Mouse (Mus musculus) yolk sac, embryonic 10.5 days (tissue): Measurements from ENCODE around the gene Macrod2.

Source experiments
- DNase-seq: peaks from one replicate; pipeline ENCODE4 v3.0.0-alpha.2; 2017; ENCODE audit warnings: low spot score

The Macrod2 gene

GRCm38 (mm10) chr2:140911463-140911862, 516.4 kb downstream of the Macrod2 start:
- no peak for DNase-seq

DNA sequence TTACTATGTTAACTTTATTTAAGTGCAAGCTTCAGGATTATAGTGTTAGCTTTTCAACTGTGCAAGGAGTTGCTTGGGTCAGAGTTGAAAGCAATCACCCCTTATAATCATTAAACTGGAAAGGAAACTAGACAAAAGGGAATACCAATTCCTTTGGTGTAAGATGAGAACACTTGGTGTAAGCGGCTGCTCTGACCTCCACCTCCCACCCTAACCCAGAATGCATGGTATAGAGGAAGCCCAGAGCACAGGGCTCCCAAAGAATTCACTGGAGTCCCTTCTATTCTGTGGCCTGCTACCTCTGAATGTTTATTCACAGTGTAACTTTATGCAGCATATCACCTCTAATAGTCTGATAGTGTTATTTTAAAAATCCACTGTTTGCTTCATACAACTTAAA, 517.1 kb downstream of the Macrod2 start:
- DNase-seq, result no peak

DNA sequence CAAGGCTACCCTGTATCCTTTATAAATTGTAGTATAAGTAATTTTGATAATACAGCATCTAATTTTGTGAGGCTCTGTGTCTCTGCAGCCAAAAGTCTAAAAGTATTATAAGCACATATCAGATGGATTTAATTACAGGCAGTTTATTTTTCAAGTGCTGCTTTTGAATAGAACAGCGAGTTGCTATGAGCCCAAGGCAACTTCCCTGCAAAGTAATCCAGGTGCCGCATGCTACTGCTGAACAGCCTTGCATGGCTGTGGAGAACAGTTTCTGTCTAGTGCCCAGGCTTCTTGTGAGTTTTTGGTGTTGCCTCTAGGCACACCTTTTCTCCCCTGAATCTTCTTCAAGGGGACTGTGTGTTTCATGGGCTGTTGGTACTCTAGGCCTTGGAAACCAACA, 517.8 kb downstream of the Macrod2 start:
- no peak for DNase-seq

DNA sequence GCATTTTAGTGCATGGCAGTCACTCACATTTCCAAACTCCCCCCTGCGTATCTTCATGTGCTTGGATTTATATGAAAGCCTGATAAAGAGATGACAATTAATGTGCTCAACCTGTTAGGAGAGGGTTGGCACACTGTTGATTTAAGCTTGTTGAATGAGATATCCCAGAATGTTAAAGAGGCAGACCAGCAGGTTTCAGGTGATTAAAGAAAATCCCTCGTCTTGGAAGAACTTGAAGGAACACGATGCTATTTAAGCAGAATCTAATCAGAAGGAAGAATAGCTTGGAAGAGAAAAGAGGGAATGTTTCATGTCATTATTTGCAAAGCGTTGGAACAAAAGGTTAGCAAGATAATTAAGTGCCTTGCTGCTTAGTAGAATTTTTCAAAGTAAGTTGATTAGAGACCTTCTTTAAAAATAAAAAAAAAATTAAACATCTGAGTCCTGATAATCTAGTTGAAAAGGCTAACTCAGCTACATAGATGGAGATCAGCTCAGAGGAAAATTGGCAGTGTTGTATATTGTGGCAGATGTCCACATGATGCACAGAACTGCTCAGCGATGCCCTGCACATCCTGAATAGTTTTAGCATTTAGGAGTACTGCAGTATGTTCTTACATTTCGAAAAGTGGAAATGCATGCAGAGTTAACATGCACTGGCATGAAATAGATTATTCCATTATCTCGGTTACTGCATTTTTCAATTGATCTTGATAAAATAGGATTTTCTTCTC, 518.7 kb downstream of the Macrod2 start:
- DNase-seq, result no peak

- no peak for DNase-seq
These were observed 531.8 kb downstream of the Macrod2 start for GRCm38 (mm10) chr2:140926922-140927321.

DNA sequence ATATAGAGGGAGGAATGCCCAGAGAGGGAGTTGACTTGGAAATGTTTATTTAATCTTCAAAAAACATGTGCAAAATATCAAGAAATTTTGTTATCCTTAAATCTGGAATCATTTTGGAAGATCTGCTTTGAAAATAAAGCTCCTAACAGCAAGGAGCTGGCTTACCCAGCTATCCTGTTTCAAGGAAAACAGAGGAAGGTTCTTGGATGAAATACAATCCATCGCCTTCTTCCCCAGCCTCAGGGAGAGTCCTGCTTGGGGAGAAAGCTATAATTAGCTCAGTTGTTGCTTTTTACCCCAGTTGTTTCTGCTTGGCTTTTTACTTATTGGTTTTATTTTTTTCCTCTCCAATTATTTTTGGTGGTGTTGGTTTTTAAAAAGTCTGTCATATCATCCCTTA, 539.4 kb downstream of the Macrod2 start:
- no peak for DNase-seq

GRCm38 (mm10) chr2:140949461-140949860, 554.4 kb downstream of the Macrod2 start:
- no peak for DNase-seq

GRCm38 (mm10) chr2:140959246-140959645, 564.1 kb downstream of the Macrod2 start:
- no peak for DNase-seq

DNA sequence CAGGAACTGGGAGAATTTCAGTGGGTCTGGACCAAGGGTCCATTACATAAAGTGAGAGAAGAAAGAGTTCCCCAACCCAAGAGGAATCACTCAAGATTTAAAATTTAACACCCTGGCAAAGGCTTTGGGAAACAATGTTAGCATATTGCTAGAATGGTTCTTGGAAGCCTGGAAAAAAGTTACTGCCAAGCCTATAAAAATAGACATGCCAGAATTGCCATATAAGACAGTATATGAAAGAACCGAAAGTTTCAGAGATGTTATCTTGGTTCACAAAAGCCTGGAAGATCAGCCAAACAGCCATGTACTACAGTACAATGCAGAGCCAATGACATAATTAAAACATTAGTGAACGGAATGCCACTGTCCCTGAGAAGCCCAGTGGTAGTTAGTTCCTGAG, 575.1 kb downstream of the Macrod2 start:
- no peak for DNase-seq

GRCm38 (mm10) chr2:140971845-140972244, 576.7 kb downstream of the Macrod2 start:
- no peak for DNase-seq

DNA sequence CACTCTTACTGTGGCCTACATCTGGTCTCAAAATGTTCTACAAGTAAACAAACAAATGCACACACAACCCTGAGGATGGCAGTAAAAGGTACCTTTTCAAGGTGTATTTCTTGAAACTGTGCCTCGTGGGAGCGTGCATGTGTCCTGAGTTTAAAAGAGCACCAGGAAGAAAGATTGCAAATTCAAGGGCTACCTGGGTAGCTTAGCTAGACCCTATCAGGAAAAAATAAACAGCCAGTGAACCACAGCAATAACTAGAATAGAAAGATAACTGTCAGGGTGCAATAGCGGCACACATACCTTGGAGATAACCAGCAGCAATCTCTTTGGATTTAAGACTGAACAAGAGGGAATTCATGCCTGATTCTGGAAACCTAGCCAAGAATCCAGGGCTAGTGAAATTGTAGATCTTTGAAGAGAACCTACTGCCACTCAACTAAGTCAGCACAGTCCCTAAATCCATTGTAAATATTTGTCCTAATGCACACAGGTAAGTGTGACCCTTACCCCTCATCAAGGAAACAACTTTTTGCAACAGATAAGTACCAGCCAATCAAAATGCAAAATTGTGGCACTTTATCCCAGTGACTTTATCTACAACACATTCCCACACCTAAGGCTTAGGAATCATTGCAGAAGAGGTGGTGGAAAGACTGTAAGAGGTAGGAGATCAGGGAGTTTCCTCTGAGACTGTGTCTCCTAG, 590.7 kb downstream of the Macrod2 start:
- peak; percentile 7 for DNase-seq

- no peak for DNase-seq
These were observed 608.7 kb downstream of the Macrod2 start for GRCm38 (mm10) chr2:141003846-141004245.

GRCm38 (mm10) chr2:141004326-141004725, 609.2 kb downstream of the Macrod2 start:
- no peak for DNase-seq

DNA sequence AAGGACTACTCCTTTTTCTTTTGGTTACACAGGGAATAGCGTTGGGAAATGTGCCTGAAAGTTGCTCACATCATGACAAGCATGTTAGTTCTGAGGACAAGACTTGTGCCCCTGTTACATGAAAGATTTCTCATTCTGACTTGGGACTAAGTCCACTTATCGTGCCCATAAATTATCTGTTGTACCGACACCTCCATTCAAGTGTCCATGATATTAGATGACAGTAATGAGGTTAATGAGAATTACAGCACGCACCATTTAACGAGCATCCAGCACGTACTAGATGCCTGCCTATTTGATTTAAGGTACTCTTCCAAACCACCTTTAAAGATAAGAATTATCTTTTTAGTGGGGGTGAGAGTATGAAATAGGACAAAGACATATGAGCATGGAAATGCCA, 610.5 kb downstream of the Macrod2 start:
- DNase-seq, result no peak

GRCm38 (mm10) chr2:141007725-141008124, 612.6 kb downstream of the Macrod2 start:
- no peak for DNase-seq

GRCm38 (mm10) chr2:141008458-141008857, 613.3 kb downstream of the Macrod2 start:
- DNase-seq, result no peak

GRCm38 (mm10) chr2:141013443-141014165, 618.5 kb downstream of the Macrod2 start:
- peak; percentile 59 for DNase-seq

DNA sequence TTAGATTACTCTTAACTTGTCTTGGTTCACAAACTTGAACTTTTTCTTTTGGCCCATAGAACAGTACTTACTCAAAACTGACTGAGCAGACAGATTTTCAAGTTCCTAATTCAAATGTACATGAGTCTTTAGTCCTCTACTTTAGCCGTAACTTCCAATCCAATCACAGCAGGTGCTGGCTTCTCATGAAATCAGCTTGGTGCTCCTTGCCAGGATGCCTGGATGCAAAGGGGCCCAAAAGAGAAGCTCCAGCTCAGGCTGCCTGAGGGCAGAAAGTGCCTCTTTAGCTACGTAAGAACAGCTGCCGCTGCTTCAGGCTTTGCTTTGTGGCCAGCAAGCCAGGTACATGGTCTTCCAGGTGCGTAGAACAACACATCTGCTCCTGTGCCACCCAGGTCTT, 627.9 kb downstream of the Macrod2 start:
- DNase-seq, result no peak

GRCm38 (mm10) chr2:141023916-141024315, 628.8 kb downstream of the Macrod2 start:
- no peak for DNase-seq

- DNase-seq, result no peak
These were observed 629.4 kb downstream of the Macrod2 start for GRCm38 (mm10) chr2:141024316-141025043.

DNA sequence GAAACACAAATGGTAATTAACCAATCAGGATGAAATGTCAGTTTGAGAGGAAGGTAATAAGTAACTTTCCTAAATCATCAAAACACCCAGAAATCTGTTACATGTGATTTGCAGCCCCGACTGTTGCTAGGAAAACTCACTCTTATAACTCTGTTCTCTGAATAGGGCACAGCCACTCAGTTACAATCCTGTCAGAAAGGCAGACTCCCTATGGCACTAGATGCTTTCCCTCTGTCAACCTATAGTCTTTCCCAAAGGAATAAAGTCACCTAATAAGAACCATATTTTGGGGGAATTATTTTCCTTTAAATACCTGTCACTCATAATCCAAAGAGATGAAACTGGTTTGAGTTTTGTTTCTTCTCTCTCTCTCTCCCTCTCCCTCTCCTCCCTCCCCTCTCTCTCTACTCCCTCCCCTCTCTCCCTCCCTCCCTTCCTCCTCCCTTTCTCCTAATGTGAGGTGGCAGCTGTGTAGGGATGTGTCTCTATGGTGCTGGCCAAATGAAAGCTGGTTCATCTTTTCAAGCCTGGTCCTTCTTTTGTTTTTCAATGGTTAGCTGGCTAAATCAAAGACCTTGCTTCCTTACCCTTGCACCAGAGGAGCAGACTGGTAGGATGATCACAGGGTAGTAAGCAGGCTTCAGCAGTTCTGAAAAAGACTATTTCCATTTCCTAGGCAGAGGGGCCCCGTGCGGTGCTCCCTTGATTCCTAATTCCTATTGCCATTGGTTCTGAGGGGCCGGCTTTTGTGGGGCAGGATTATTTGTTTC, 661.8 kb downstream of the Macrod2 start:
- DNase-seq, result no peak

DNA sequence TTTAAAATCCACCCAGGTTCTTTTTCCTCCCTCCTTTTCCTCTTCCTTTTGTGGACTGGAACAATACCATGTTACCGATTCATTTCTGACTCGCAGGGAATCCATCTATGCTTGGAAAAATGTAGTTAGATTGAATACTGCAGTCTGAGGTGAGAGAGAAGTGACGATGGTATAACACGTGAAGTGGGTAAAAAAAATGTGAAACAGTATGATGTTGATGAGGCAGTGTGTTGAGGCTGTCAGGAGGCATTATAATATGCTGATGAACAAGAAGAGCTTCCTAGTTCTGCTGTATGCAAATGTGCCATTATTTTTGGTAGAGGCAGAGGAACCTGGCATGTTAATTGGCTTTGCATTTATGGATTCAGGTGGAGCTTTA, 662.3 kb downstream of the Macrod2 start:
- no peak for DNase-seq
